Mouse (Mus musculus) MEL (cell line): Measurements from ENCODE around the gene Rpl38. TPM values are rescaled to one million over a fixed set of nuclear protein-coding genes. Genes with fewer than 3 reads are reported as not detected.

ENCODE experiments used
- DNase-seq: peaks from one replicate; pipeline ENCODE4 v3.0.0; 2011; ENCODE audit warnings: low read depth, low spot score
- H3K27ac ChIP-seq: 2 replicates; pipeline ENCODE4 v1.5.1; 2012; ENCODE audit warnings: low read depth, mild to moderate bottlenecking, control low read depth, low read length, moderate library complexity; ENCODE audit not compliant: control insufficient read depth
- H3K27me3 ChIP-seq, 2 experiments: fragments of 150-350 bp in 1 of 2; sonication (generic) in 1 of 2; 2 replicates each; pipeline ENCODE4 v1.6.1; 2012; ENCODE audit warnings: low read length in 2 of 2, mild to moderate bottlenecking in 2 of 2, improper control_type of control experiment in 1 of 2, moderate library complexity in 1 of 2; ENCODE audit not compliant: insufficient read depth in 2 of 2, control insufficient read depth in 1 of 2
- H3K36me3 ChIP-seq, 2 experiments: 2 replicates each; pipeline ENCODE4 v1.6.1; 2012 to 2014; ENCODE audit warnings: low read length in 2 of 2, improper control_type of control experiment in 1 of 2, inconsistent platforms in 1 of 2, mild to moderate bottlenecking in 1 of 2; ENCODE audit not compliant: insufficient read depth in 2 of 2, control insufficient read depth in 1 of 2
- H3K4me1 ChIP-seq, 2 experiments: fragments of 150-350 bp in 1 of 2; sonication (generic) in 1 of 2; 2 replicates each; pipeline ENCODE4 v1.6.1; 2012; ENCODE audit warnings: low read length in 2 of 2, improper control_type of control experiment in 1 of 2, mild to moderate bottlenecking in 1 of 2; ENCODE audit not compliant: insufficient read depth in 2 of 2, control insufficient read depth in 1 of 2
- H3K4me3 ChIP-seq, 2 experiments: fragments of 150-350 bp in 1 of 2; sonication (generic) in 1 of 2; 2 replicates each; pipeline ENCODE4 v1.5.1; 2012; ENCODE audit warnings: low read depth in 2 of 2, low read length in 2 of 2, mild to moderate bottlenecking in 2 of 2, moderate library complexity in 2 of 2, control low read depth in 1 of 2, improper control_type of control experiment in 1 of 2; ENCODE audit not compliant: control insufficient read depth in 1 of 2, insufficient read depth in 1 of 2
- H3K79me2 ChIP-seq: 2 replicates; pipeline ENCODE4 v1.6.1; 2012; ENCODE audit warnings: mild to moderate bottlenecking, low read length, moderate library complexity; ENCODE audit not compliant: control insufficient read depth, poor library complexity, insufficient read depth
- H3K9ac ChIP-seq: 2 replicates; pipeline ENCODE4 v1.6.1; 2012; ENCODE audit warnings: low read depth, mild to moderate bottlenecking, control low read depth, low read length, moderate library complexity; ENCODE audit not compliant: control insufficient read depth, poor library complexity, severe bottlenecking
- H3K9me3 ChIP-seq: fragments of 150-350 bp; sonication (generic); replicated peaks from 2 replicates; pipeline ENCODE4 v1.6.1; 2012; ENCODE audit warnings: mild to moderate bottlenecking, low read length, improper control_type of control experiment, moderate library complexity; ENCODE audit not compliant: insufficient read depth
- BHLHE40 ChIP-seq: IDR thresholded peaks from 2 replicates; pipeline ENCODE4 v1.6.1; 2012; ENCODE audit warnings: low read depth, mild to moderate bottlenecking, inconsistent platforms, low read length, improper control_type of control experiment, borderline replicate concordance
- CHD1 ChIP-seq: IDR thresholded peaks from 2 replicates; pipeline ENCODE4 v1.6.1; 2012; ENCODE audit warnings: low read depth, mild to moderate bottlenecking, inconsistent platforms, low read length, improper control_type of control experiment
- CHD2 ChIP-seq: IDR thresholded peaks from 2 replicates; pipeline ENCODE4 v1.6.1; 2011; ENCODE audit warnings: low read length, improper control_type of control experiment
- CTCF ChIP-seq, 3 experiments: IDR thresholded peaks in 2 of 3; conservative IDR thresholded peaks in 1 of 3; 2 replicates each; pipeline ENCODE4 v1.5.1; 2011 to 2012; ENCODE audit warnings: low read length in 3 of 3, low read depth in 2 of 3, mild to moderate bottlenecking in 2 of 3, improper control_type of control experiment in 1 of 3, inconsistent platforms in 1 of 3, mixed read lengths in 1 of 3, moderate library complexity in 1 of 3; ENCODE audit not compliant: control insufficient read depth in 1 of 3, insufficient read depth in 1 of 3, poor library complexity in 1 of 3, severe bottlenecking in 1 of 3
- E2F4 ChIP-seq: IDR thresholded peaks from 2 replicates; pipeline ENCODE4 v1.6.1; 2011; ENCODE audit warnings: low read depth, low read length, improper control_type of control experiment, borderline replicate concordance
- ELF1 ChIP-seq: IDR thresholded peaks from 2 replicates; pipeline ENCODE4 v1.6.1; 2014; ENCODE audit warnings: low read depth, mild to moderate bottlenecking, inconsistent platforms, low read length, improper control_type of control experiment, moderate library complexity
- ETS1 ChIP-seq: IDR thresholded peaks from 2 replicates; pipeline ENCODE4 v1.6.1; 2012; ENCODE audit warnings: low read depth, mild to moderate bottlenecking, inconsistent platforms, low read length, improper control_type of control experiment, moderate library complexity
- GABPA ChIP-seq: IDR thresholded peaks from 2 replicates; pipeline ENCODE4 v1.6.1; 2012; ENCODE audit warnings: low read depth, mild to moderate bottlenecking, inconsistent platforms, low read length, improper control_type of control experiment, moderate library complexity
- GATA1 ChIP-seq: IDR thresholded peaks from 2 replicates; pipeline ENCODE4 v1.6.1; 2011; ENCODE audit warnings: low read depth, low read length, improper control_type of control experiment
- HCFC1 ChIP-seq: IDR thresholded peaks from 2 replicates; pipeline ENCODE4 v1.6.1; 2012; ENCODE audit warnings: low read depth, mild to moderate bottlenecking, inconsistent platforms, low read length, improper control_type of control experiment, moderate library complexity
- MAFK ChIP-seq: IDR thresholded peaks from 2 replicates; pipeline ENCODE4 v1.6.1; 2011; ENCODE audit warnings: low read depth, mild to moderate bottlenecking, low read length, improper control_type of control experiment, borderline replicate concordance
- MAZ ChIP-seq: IDR thresholded peaks from 2 replicates; pipeline ENCODE4 v1.6.1; 2012; ENCODE audit warnings: low read depth, mild to moderate bottlenecking, inconsistent platforms, low read length, improper control_type of control experiment
- MYC ChIP-seq: IDR thresholded peaks from 2 replicates; pipeline ENCODE4 v1.6.1; 2011; ENCODE audit warnings: low read depth, mild to moderate bottlenecking, low read length, improper control_type of control experiment, moderate library complexity
- NRF1 ChIP-seq: IDR thresholded peaks from 2 replicates; pipeline ENCODE4 v1.6.1; 2014; ENCODE audit warnings: low read depth, mild to moderate bottlenecking, inconsistent platforms, low read length, improper control_type of control experiment, moderate library complexity; ENCODE audit not compliant: poor library complexity, insufficient read depth, severe bottlenecking
- POLR2A ChIP-seq, 2 experiments: IDR thresholded peaks; 2 replicates each; pipeline ENCODE4 v1.6.1; 2011 to 2012; ENCODE audit warnings: low read length in 2 of 2, mild to moderate bottlenecking in 2 of 2, control low read depth in 1 of 2, improper control_type of control experiment in 1 of 2, low read depth in 1 of 2, moderate library complexity in 1 of 2; ENCODE audit not compliant: control insufficient read depth in 1 of 2, insufficient read depth in 1 of 2, poor library complexity in 1 of 2
- POLR2AphosphoS2 ChIP-seq: IDR thresholded peaks from 2 replicates; pipeline ENCODE4 v1.6.1; 2011; ENCODE audit warnings: low read length, improper control_type of control experiment
- POLR2AphosphoS5 ChIP-seq: IDR thresholded peaks from 2 replicates; pipeline ENCODE4 v1.6.1; 2012; ENCODE audit warnings: low read depth, borderline replicate concordance, mild to moderate bottlenecking, inconsistent platforms, low read length, moderate library complexity, mixed read lengths
- RAD21 ChIP-seq: IDR thresholded peaks from 2 replicates; pipeline ENCODE4 v1.6.1; 2011; ENCODE audit warnings: mild to moderate bottlenecking, low read depth, low read length, improper control_type of control experiment
- RCOR1 ChIP-seq: IDR thresholded peaks from 2 replicates; pipeline ENCODE4 v1.6.1; 2012; ENCODE audit warnings: low read depth, mild to moderate bottlenecking, inconsistent platforms, low read length, improper control_type of control experiment
- SIN3A ChIP-seq: IDR thresholded peaks from 2 replicates; pipeline ENCODE4 v1.6.1; 2012; ENCODE audit warnings: low read length, improper control_type of control experiment, inconsistent platforms
- UBTF ChIP-seq: IDR thresholded peaks from 2 replicates; pipeline ENCODE4 v1.6.1; 2012; ENCODE audit warnings: low read depth, mild to moderate bottlenecking, inconsistent platforms, low read length, improper control_type of control experiment, moderate library complexity, borderline replicate concordance; ENCODE audit not compliant: insufficient read depth
- ZNF384 ChIP-seq: IDR thresholded peaks from 2 replicates; pipeline ENCODE4 v1.6.1; 2012; ENCODE audit warnings: low read depth, mild to moderate bottlenecking, inconsistent platforms, low read length, improper control_type of control experiment
- polyA plus RNA-seq, 2 experiments: library from polyadenylated mRNA; stranded (reverse) in 1 of 2; unstranded in 1 of 2; fragments of >175 nt in 1 of 2; fragments of >200 nt in 1 of 2; gene quantifications; 2 replicates each; pipeline versions ENCODE4 v1.2.1 to v1.2.4; 2012; ENCODE audit warnings: low replicate concordance in 2 of 2, low read depth in 1 of 2; ENCODE audit not compliant: insufficient read length in 2 of 2, insufficient read depth in 1 of 2, missing spikeins in 1 of 2
- total RNA-seq: library from RNA; depleted of rRNA; stranded (reverse); fragments of 300-350 nt; gene quantifications from 2 replicates; pipeline ENCODE4 v1.2.3, GENCODE M21; 2012

Gene Rpl38
- total and polyA plus RNA-seq, 3 experiments, result 851 to 5,142 (median 1,236) TPM

- Histone ChIP-seq H3K27me3 (no peaks in the 10 kb centered on the region), H3K9ac (no peak overlapping the region), H3K4me3 (no peak overlapping the region), H3K4me1 (no peaks in the 10 kb centered on the region), H3K79me2 (no peaks in the 10 kb centered on the region), H3K9me3 (no peaks in the 10 kb centered on the region), H3K36me3 (no peaks in the 10 kb centered on the region), H3K27ac (no peak overlapping the region)
- no peak for TF ChIP-seq ELF1
- TF ChIP-seq BHLHE40, result no peak
- TF ChIP-seq SIN3A, result no peak
- no peak for TF ChIP-seq POLR2A (IDR thresholded peaks at IDR 0.05; ENCODE audit: control insufficient read depth in 1 of 2, insufficient read depth in 1 of 2, low read depth in 1 of 2, low read length in 2 of 2, poor library complexity in 1 of 2)
- TF ChIP-seq GATA1, result no peak
- TF ChIP-seq GABPA, result no peak
- no peak for TF ChIP-seq POLR2AphosphoS5
- no peak for TF ChIP-seq MAZ
- no peak for TF ChIP-seq RCOR1
- TF ChIP-seq CTCF (IDR thresholded peaks at IDR 0.05 in 2 of 3, conservative IDR thresholded peaks at IDR 0.05 in 1 of 3; ENCODE audit: control insufficient read depth in 1 of 3, insufficient read depth in 1 of 3, low read depth in 2 of 3, low read length in 3 of 3, poor library complexity in 1 of 3, severe bottlenecking in 1 of 3), result no peak
- TF ChIP-seq ETS1, result no peak
- TF ChIP-seq RAD21, result no peak
- TF ChIP-seq NRF1, result no peak
- no peak for TF ChIP-seq HCFC1
- no peak for TF ChIP-seq UBTF
- TF ChIP-seq CHD2, result no peak
- TF ChIP-seq E2F4, result no peak
- no peak for TF ChIP-seq MAFK
- no peak for TF ChIP-seq ZNF384
- no peak for TF ChIP-seq POLR2AphosphoS2
- DNase-seq, result no peak
These were observed 27.7 kb upstream of the Rpl38 start for GRCm38 (mm10) chr11:114640658-114641057.

- no peaks in the 10 kb centered on the region for H3K79me2 ChIP-seq
- H3K9me3 ChIP-seq, result no peaks in the 10 kb centered on the region
These were observed 27.2 kb upstream of the Rpl38 start for GRCm38 (mm10) chr11:114641136-114641535.

More at GRCm38 (mm10) chr11:114641136-114641535, 27.2 kb upstream of the Rpl38 start:
- H3K4me1 ChIP-seq, result no peaks in the 10 kb centered on the region
- no peak for DNase-seq
- no peaks in the 10 kb centered on the region for H3K36me3 ChIP-seq
- H3K4me3 ChIP-seq, result no peak overlapping the region
- no peak overlapping the region for H3K9ac ChIP-seq
- no peak overlapping the region for H3K27ac ChIP-seq
- no peak for TF ChIP-seq E2F4
- TF ChIP-seq MAZ, result no peak
- no peak for TF ChIP-seq CHD1
- no peak for TF ChIP-seq MYC
- no peaks in the 10 kb centered on the region for H3K27me3 ChIP-seq
